Comparison of ENCODE assay signal across 14 mouse cellular contexts in the genomic region with DNA sequence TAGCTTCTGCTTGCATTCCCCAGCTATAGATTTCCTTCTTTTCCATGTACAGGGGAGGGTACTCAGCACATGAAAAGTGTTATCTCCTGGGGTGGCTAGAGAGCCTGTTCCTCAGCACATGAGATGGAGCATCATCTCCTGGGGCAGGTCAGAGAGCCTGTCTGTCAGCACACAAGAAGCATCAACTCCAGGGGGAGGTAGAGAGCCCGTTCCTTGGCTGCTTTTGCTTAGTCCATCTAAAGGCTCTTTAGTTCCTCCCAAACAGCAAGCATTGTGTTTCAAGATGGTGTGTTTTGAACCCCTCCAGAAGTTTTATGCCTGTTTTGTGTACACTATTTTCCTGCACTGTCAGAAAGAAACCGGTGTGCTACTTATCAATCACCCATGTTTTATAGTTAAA. TPM values are rescaled to one million over a fixed set of nuclear protein-coding genes. Genes with fewer than 3 reads are reported as not detected.
DNase-seq lines count a peak whose midpoint lies in the region; ATAC-seq and TF ChIP-seq lines count a peak whose summit lies in the region.
"Had no signal": no experiment of that assay in that cellular context is flagged by ENCODE, and none has a peak within 500 bp of the region (broad histone marks: within the 10 kb centered on the region; RNA-seq: fewer than 3 reads in every experiment).

No protein-coding gene starts in this region.

- WGBS in liver, adult 2 months: 41% methylated on average over 2 of the region's 2 CpGs
- 46% methylated on average over 2 of the region's 2 CpGs for WGBS in liver, embryonic 11.5 days

- H3K4me1 ChIP-seq in liver, adult 2 months (ENCODE audit: control insufficient read depth, insufficient read depth, low read length): no peaks in the 10 kb centered on the region
- no peaks in the 10 kb centered on the region for H3K4me1 ChIP-seq in liver, embryonic 11.5 days (replicated peaks; ENCODE audit: control insufficient read depth, insufficient read depth, low read length)
- H3K4me1 ChIP-seq: forebrain, embryonic 10.5 days; hindbrain, embryonic 15.5 days had no signal

- no peak overlapping the region for H3K4me2 ChIP-seq in liver, embryonic 11.5 days
- H3K4me2 ChIP-seq: hindbrain, embryonic 15.5 days had no signal

- no peaks in the 10 kb centered on the region for H3K36me3 ChIP-seq in liver, adult 2 months (ENCODE audit: control insufficient read depth, insufficient read depth, low read length)
- no peaks in the 10 kb centered on the region for H3K36me3 ChIP-seq in liver, embryonic 11.5 days (ENCODE audit: control insufficient read depth, insufficient read depth, low read length)
- H3K36me3 ChIP-seq: forebrain, embryonic 10.5 days; hindbrain, embryonic 15.5 days had no signal

- no peak overlapping the region for H3K4me3 ChIP-seq in liver, adult 2 months (ENCODE audit: insufficient read depth, low read depth, low read length)
- no peak overlapping the region for H3K4me3 ChIP-seq in liver, embryonic 11.5 days (ENCODE audit: low read depth, low read length)
- H3K4me3 ChIP-seq: forebrain, embryonic 10.5 days; hindbrain, embryonic 15.5 days had no signal

- H3K27ac ChIP-seq in liver, adult 2 months (replicated peaks; ENCODE audit: insufficient read depth, low read depth, low read length): no peak overlapping the region
- H3K27ac ChIP-seq in liver, embryonic 11.5 days (ENCODE audit: low read depth, low read length): no peak overlapping the region
- H3K27ac ChIP-seq: forebrain, embryonic 10.5 days; hindbrain, embryonic 15.5 days had no signal

- H3K27me3 ChIP-seq in liver, adult 2 months (ENCODE audit: control insufficient read depth, insufficient read depth, low read length): no peaks in the 10 kb centered on the region
- no peaks in the 10 kb centered on the region for H3K27me3 ChIP-seq in liver, embryonic 11.5 days (replicated peaks; ENCODE audit: control insufficient read depth, insufficient read depth, low read length)
- H3K27me3 ChIP-seq: hindbrain, embryonic 15.5 days had no signal

- TF ChIP-seq CTCF in liver, adult 2 months (IDR thresholded peaks at IDR 0.05; ENCODE audit: low read depth, low read length): peak; percentile 47

- no peak for TF ChIP-seq POLR2A in liver, adult 2 months (IDR thresholded peaks at IDR 0.05; ENCODE audit: extremely low read depth, insufficient read depth, low read length)

- H3K79me2 ChIP-seq in liver, adult 2 months (ENCODE audit: control insufficient read depth, insufficient read depth, low read length): no peaks in the 10 kb centered on the region

- no peaks in the 10 kb centered on the region for H3K9me3 ChIP-seq in liver, embryonic 11.5 days (ENCODE audit: control insufficient read depth, low read length)
- H3K9me3 ChIP-seq: forebrain, embryonic 10.5 days; hindbrain, embryonic 15.5 days had no signal

- H3K9ac ChIP-seq in liver, adult 2 months (ENCODE audit: low read depth, low read length): no peak overlapping the region
- no peak overlapping the region for H3K9ac ChIP-seq in liver, embryonic 11.5 days (ENCODE audit: low read depth, low read length)
- H3K9ac ChIP-seq: hindbrain, embryonic 15.5 days had no signal

- ATAC-seq in liver, embryonic 11.5 days (replicated peaks; ENCODE audit: low FRiP score): no peak

- DNase-seq in cerebellum, postnatal 36 days: peak; percentile 2 to 6
- DNase-seq in cerebellum, postnatal 4 days (ENCODE audit: low spot score in 2 of 2): no peak
- peak; percentile 46 for DNase-seq in liver, adult 2 months (ENCODE audit: extremely low read depth, low read depth, low spot score)
- DNase-seq in liver, embryonic 11.5 days (ENCODE audit: low spot score): no peak
- peak; percentile 53 for DNase-seq in ES-CJ7 (ENCODE audit: low read depth, low spot score)
- peak; percentile 6 for DNase-seq in kidney, postnatal 10 days
- no peak for DNase-seq in right cerebral cortex, postnatal 4 days
- no peak for DNase-seq in frontal cortex, postnatal 36 days (ENCODE audit: low spot score in 2 of 2)
- DNase-seq: heart, adult 11 months had no signal

RNA-seq across cellular contexts. Expression of gene Hyal5, which starts 2.5 kb away (rescaled TPM):
- not detected in 2 replicates for total RNA-seq in liver, adult 2 months (2014; rRNA removed)
- polyA plus RNA-seq in liver, adult 2 months (2012; rRNA removed): not detected in 2 replicates
- not detected in 2 replicates for polyA plus RNA-seq in liver, embryonic 11.5 days (2014; fragmentation: Nextera tagmentation; extraction: Ambion mirVana)
- total RNA-seq: megakaryocyte-erythroid progenitor cell, adult 5-6 weeks had no signal
- polyA plus RNA-seq: forebrain, embryonic 10.5 days; hindbrain, embryonic 15.5 days; limb, embryonic 11.5 days; stomach, embryonic 14.5 days had no signal

Comparison
In these comparisons a context has a peak if more than half of its experiments do, and no peak if none do; other contexts are left out.
1. DNase-seq: peak in cerebellum, postnatal 36 days (2 of 2), liver, adult 2 months (single experiment), ES-CJ7 (single experiment) and kidney, postnatal 10 days (single experiment); none in cerebellum, postnatal 4 days (0 of 2), liver, embryonic 11.5 days (single experiment), right cerebral cortex, postnatal 4 days (single experiment) and frontal cortex, postnatal 36 days (0 of 2).